Mouse (Mus musculus) kidney, postnatal 36 days (tissue): ENCODE data around the gene Vps13d.

Experiments used
- DNase-seq, 2 experiments: peaks; one replicate each; pipeline ENCODE4 v3.0.0; 2021 to 2022; ENCODE audit warnings: mixed read lengths in 2 of 2

Gene Vps13d

GRCm38 (mm10) chr4:145194559-145195162 is at the start of gene Vps13d:
Gene Vps13d, minus strand, starts transcription at chr4:145195005.
- peak; percentile 94 to 97 for DNase-seq

GRCm38 (mm10) chr4:145242719-145243350 is 48.0 kb upstream of the Vps13d start:
- DNase-seq: no peak

- peak; percentile 22 to 52 for DNase-seq
Observed at GRCm38 (mm10) chr4:145240723-145241231, 46.0 kb upstream of the Vps13d start.

GRCm38 (mm10) chr4:145239049-145239830 is 44.4 kb upstream of the Vps13d start:
- DNase-seq: peak; percentile 73 to 75

DNA sequence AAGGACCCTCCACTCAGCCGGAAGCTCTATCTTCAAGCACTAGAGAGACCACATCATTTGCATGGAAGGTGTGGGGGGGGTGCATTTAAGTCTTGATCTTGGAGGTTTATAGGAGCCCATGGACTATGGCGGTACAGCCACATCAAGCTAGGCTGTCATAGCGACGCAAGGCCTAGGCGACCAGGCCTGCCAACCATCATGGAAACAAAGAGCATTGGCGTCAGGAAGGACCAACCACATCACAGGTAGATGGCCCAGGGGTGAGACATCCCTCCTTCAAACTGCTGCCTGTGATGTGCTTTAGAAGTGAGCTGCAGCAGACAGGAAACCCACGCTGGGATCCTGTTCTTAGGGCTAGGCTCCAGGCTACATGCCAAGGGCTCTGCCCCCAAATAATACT is 41.2 kb upstream of the Vps13d start:
- no peak for DNase-seq

- DNase-seq: no peak
Observed at GRCm38 (mm10) chr4:145233487-145234228, 38.9 kb upstream of the Vps13d start.

DNA sequence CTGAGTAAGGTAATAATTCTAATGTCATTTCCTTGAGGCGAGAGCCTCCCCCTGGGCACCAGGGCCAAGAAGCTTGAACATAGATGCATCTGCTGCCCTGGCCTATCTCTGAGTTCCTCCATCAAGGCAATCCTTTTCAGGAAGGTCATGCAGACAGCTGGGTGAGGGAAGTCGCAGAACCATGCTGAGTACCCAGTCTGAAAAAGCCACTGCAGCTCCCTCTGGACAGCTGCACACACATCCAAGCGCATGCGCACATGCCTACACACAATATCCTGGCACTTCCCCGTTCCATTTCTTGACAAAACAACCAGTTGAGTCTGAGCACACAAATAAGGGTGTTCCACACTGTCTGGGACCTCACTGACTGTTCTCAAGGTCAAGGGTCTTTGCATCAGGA is 36.9 kb upstream of the Vps13d start:
- DNase-seq: no peak

- no peak for DNase-seq
Observed at GRCm38 (mm10) chr4:145230647-145231046, 35.8 kb upstream of the Vps13d start.

GRCm38 (mm10) chr4:145229524-145230163 is 34.8 kb upstream of the Vps13d start:
- DNase-seq: peak; percentile 26 to 40

DNA sequence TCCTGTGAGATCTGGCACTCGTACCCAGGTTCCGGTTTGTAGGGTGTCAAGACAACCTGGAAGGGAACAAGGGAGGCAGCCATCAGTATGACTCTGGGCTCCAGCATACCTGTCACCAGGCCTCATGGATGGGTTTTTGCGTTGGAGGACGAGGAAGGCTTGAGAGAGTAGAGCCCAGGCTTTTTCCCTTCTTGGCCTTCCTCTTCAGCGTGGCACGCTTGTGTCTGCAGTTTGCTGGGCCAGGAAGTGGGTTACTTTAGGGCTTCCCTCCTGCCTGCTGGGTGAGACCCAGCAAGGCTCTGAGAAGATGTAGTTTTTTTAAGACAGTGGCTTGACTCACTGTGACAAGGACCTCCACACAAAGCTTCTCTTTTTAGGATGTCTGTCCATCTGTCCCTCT is 34.2 kb upstream of the Vps13d start:
- DNase-seq: no peak

DNA sequence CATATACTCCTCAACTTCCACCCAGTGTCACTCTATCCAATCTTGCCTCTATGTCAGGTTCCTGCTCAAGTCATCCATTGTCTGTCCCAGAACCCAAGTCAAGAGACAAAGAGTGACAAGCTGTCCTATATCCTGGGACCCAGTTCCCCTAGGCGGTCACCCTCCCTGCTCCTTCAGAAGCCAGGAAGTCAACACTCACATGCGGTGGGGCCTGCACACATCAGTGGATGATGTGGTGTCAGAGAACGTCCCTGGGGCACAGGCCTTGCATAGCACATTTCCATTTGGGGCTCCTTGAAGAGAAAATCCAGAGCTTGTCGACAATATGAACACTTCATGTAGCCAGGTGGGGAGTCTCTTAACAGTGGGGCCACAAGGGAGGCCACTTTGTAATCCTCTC is 29.8 kb upstream of the Vps13d start:
- no peak for DNase-seq

DNA sequence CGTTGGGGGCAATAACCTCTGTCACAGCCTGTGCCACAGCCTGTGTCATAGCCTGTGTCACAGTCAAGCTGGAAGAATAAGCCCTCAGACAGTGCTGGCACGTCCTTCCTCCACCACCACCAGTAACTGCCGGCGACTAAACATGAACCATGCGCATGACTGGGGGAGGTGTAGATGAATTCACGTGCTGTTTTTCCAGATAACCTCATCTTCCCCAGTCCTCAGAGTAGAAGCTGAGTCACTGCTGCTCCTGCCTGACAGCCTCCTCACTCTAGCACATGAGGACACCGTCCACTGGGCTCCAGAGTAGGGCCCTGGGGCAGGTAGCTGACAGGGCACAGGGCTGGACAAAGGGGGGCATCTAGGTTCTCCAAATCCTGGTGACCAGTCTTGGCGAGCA is 27.3 kb upstream of the Vps13d start:
- DNase-seq: no peak

- no peak for DNase-seq
Observed at GRCm38 (mm10) chr4:145221379-145221778, 26.6 kb upstream of the Vps13d start.

GRCm38 (mm10) chr4:145220001-145220400 is 25.2 kb upstream of the Vps13d start:
- no peak for DNase-seq

DNA sequence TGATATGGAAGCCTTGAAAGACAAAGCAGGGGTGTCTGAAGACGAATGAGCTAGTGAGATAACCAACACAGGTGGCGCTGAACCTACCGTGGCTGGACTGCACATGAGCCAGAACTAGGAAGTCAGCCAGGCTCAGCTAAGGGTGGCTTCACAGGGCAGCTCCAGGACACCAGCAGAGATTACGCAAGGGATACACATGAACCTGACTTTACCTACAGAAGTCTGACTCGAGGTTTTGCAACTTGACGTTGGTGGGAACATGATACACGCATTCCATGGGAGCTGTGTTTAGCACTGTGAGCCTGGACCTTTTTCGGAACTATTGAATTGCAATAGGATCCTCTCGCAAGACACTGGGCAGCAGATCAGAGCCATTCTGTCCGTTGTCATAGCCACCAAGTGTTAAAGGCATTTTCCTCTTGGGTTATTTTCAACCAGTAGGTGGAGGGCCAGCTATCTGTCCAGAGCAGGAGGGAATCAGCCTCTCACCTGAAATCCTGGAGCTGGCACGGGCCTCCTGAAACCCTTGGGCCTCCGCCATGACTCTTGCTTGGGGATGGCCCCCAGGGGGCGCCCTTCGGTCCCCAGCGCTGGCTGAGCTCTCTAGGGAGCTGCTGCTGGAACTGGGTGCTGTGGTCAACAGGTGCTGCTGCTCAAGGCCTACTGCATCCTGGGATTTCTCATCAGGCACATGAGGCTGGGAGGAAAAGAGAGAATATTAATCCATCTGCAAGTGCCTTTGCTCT is 24.6 kb upstream of the Vps13d start:
- peak in 1 of 2 experiments; percentile 68 for DNase-seq

DNA sequence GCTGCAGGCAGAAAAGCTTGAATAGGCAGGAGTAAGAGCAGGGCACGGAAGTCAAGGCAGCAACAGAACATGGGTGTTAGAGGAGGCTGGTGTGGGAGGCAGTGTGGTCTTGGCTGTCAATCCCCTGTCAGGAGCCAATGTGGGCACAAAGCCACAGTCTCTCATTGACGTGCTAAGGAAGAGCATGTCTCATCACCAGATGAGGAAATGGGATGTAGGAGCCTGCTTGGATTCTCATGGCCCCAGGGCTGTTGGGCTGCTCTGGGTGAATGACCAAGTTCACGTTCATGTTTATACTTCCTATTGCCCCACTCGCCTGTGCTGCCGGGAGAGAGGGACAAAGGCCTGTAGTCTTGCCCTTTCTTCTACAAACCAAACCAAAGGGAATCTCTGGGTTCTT is 23.0 kb upstream of the Vps13d start:
- DNase-seq: no peak

GRCm38 (mm10) chr4:145217046-145217445 is 22.2 kb upstream of the Vps13d start:
- no peak for DNase-seq

DNA sequence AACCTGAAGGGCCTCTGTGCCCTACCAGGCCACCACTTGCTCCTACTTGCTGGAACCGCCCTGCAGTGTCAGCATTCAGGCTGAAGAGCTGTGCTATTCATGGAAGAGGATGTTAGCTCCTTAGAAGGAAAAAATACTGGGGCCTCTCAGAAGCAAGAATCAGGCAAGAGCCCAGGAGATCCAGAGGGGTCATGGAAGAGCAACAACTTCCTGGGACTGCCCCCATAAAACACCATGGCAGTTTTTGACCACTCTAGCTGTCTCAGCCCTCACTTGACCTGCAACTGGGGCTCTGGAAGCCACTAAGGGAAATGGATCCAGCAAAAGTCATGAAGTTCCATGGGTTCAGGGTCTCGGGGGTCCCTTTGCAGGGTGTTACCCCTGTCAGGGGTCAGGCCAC is 20.6 kb upstream of the Vps13d start:
- DNase-seq: peak; percentile 30 to 37

GRCm38 (mm10) chr4:145214786-145215174 is 20.0 kb upstream of the Vps13d start:
- no peak for DNase-seq

DNA sequence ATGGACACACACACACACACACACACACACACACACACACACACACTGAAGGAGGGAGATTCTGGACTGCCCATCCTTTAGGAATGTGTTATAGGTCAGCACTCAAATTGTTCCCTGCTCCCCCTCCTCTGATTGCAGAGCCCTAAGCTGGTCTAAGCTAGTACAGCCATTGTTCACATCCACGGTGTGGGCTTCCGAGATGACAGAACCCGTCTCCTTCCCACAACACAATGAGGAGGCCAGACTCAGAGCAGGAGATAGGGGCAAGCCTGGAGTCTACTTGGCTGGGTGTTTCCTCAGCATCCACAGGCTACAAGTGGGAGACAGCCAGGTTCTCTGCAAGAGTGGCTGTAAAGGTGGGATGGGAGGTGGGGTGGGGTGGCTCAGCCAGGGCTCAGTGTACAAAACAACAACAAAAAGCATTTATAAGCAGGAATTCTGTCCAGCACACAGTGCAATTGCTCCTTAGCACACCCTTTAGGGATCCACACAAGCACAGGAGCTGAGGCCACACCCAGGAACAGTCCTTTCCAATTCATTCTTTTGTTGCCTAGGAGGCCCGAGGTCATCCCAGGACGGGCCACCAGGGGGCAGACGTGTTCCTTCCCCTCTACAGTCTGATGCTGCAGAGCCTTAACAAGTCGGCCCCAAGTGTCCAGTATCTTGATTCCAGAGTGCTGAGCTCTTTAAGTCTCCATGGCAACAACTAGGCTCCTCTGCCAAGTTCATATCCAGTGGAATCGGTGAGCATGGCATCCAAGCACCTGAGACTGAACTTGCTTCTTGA is 19.4 kb upstream of the Vps13d start:
- DNase-seq: peak; percentile 90 to 93

GRCm38 (mm10) chr4:145211076-145211475 is 16.3 kb upstream of the Vps13d start:
- DNase-seq: no peak
